Mouse (Mus musculus): ENCODE data around the gene Ap3d1. TPM values are rescaled to one million over a fixed set of nuclear protein-coding genes. Genes with fewer than 3 reads are reported as not detected.

The Ap3d1 gene
- polyA plus RNA-seq, 1 experiment from 2014 or later = 41.3 TPM

DNA sequence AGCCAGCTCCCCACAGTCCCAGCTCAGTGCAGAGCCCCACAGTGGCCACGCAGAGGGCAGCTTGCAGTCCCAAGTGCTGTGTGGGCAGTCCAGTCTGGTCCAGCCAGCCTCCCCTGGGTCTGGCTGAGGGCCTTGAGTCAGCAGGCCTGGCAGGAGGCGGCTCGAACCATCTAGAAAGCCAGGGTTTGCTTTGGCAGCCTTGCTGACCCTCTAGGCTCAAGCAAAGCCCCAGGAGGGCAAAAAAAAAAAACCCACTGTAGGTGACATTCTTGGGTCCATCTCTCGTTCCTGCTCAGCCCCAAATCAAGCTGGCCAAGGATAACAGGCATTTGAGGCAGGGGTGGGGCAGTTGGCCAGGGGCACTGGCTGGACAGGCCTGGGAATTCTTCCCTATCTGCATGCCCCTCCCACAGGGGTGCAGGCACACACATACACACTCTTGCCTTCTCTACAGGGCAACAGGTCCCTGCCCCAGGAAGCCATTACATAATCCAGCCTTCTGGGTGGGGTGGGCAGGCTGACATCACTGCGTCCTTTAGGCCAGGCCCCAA, 67.8 kb downstream of the Ap3d1 start:
- WGBS = 43% methylated on average over 5 of the region's 5 CpGs
- Histone ChIP-seq H3K9ac (ENCODE audit: low read depth, low read length) (0 out of 2 replicates have a peak overlapping the region, but pooled peaks have one; percentile 3), H3K27ac (ENCODE audit: low read depth, low read length) (peak overlapping the region; percentile 35; the same call in 1 of the 2 replicates), H3K4me2 (replicated peaks; ENCODE audit: low read depth) (peak overlapping the region; percentile 91), H3K9me3 (ENCODE audit: control insufficient read depth) (no peaks in the 10 kb centered on the region), H3K4me1 (replicated peaks; ENCODE audit: control insufficient read depth, insufficient read depth, low read length) (peaks cover 25% of the 10 kb centered on the region), H3K36me3 (ENCODE audit: control insufficient read depth, insufficient read depth) (peaks cover 36% of the 10 kb centered on the region), H3K27me3 (replicated peaks; ENCODE audit: control insufficient read depth, insufficient read depth, low read length) (no peaks in the 10 kb centered on the region), H3K4me3 (ENCODE audit: low read depth, low read length) (peak overlapping the region; percentile 80; the same call in 1 of the 2 replicates)
- TF ChIP-seq CTCF (IDR thresholded peaks at IDR 0.05; ENCODE audit: low read depth) = no peak
- no peak for ATAC-seq

- H3K36me3 ChIP-seq (ENCODE audit: control insufficient read depth, insufficient read depth) = peaks cover 41% of the 10 kb centered on the region
- no peaks in the 10 kb centered on the region for H3K9me3 ChIP-seq (ENCODE audit: control insufficient read depth)
- H3K4me1 ChIP-seq (replicated peaks; ENCODE audit: control insufficient read depth, insufficient read depth, low read length) = peaks cover 20% of the 10 kb centered on the region
- H3K27ac ChIP-seq (ENCODE audit: low read depth, low read length) = peak overlapping the region; percentile 35; the same call in 1 of the 2 replicates
- TF ChIP-seq CTCF (IDR thresholded peaks at IDR 0.05; ENCODE audit: low read depth) = no peak
- peak overlapping the region; percentile 3; the same call in 1 of the 2 replicates for H3K9ac ChIP-seq (ENCODE audit: low read depth, low read length)
- no peak for ATAC-seq
- no peaks in the 10 kb centered on the region for H3K27me3 ChIP-seq (replicated peaks; ENCODE audit: control insufficient read depth, insufficient read depth, low read length)
- peak overlapping the region; percentile 91 for H3K4me2 ChIP-seq (replicated peaks; ENCODE audit: low read depth)
- WGBS = 39% methylated on average over 3 of the region's 3 CpGs
- no peak overlapping the region for H3K4me3 ChIP-seq (ENCODE audit: low read depth, low read length)
Observed at GRCm38 (mm10) chr10:80673690-80674089, 68.4 kb downstream of the Ap3d1 start.

DNA sequence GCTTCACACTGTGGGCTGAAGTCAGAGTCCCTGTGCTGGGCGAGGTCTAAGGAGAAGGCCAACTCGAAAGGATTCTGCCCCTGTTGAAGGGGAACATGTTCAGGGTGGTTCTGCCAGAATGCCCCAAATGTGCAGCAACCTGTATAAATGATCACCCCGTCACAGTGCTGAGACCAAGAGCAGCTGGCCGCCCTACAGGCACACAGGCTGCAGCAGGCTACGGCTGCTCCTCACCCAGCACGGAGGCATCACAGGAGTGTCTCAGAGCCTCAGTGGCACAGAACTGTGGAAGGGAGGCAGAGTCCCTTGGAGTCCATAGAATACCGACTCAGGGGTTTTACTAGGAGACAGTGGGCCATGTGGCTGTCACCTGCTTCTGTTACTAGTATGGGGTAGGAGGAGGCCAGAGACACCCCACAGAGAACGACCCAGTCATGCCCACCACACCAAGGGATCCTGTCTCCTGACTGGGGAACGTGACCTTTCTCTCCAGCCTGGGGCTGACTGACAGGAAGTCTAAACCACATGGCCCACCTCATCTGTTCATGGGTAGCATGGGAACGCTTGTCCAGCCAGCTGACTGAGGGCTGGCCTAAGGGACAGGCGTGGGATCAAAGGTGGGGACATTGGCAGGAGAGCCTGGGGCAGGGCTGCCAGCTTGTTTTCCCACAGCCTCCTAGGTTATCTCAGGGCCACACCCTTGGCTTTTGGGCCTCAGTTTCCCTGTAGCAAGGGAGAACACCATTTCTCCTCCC, 70.0 kb downstream of the Ap3d1 start:
- peaks cover 15% of the 10 kb centered on the region for H3K4me1 ChIP-seq (replicated peaks; ENCODE audit: control insufficient read depth, insufficient read depth, low read length)
- peaks cover 57% of the 10 kb centered on the region for H3K36me3 ChIP-seq (ENCODE audit: control insufficient read depth, insufficient read depth)
- H3K9ac ChIP-seq (ENCODE audit: low read depth, low read length) = no peak overlapping the region

GRCm38 (mm10) chr10:80671251-80671650, 70.8 kb downstream of the Ap3d1 start:
- Histone ChIP-seq H3K4me1 (replicated peaks; ENCODE audit: control insufficient read depth, insufficient read depth, low read length) (peaks cover 15% of the 10 kb centered on the region), H3K36me3 (ENCODE audit: control insufficient read depth, insufficient read depth) (peaks cover 65% of the 10 kb centered on the region), H3K9ac (ENCODE audit: low read depth, low read length) (no peak overlapping the region), H3K27ac (ENCODE audit: low read depth, low read length) (no peak overlapping the region), H3K4me2 (replicated peaks; ENCODE audit: low read depth) (no peak overlapping the region), H3K9me3 (ENCODE audit: control insufficient read depth) (no peaks in the 10 kb centered on the region), H3K4me3 (ENCODE audit: low read depth, low read length) (no peak overlapping the region), H3K27me3 (replicated peaks; ENCODE audit: control insufficient read depth, insufficient read depth, low read length) (no peaks in the 10 kb centered on the region)
- ATAC-seq = no peak
- no peak for TF ChIP-seq CTCF (IDR thresholded peaks at IDR 0.05; ENCODE audit: low read depth)
- 95% methylated on average over 4 of the region's 4 CpGs for WGBS

More for the DNA sequence above, 70.0 kb downstream of the Ap3d1 start:
- TF ChIP-seq CTCF (IDR thresholded peaks at IDR 0.05; ENCODE audit: low read depth) = no peak
- ATAC-seq = no peak
- Histone ChIP-seq H3K4me2 (replicated peaks; ENCODE audit: low read depth) (no peak overlapping the region; the same call in 1 of the 2 replicates), H3K27me3 (replicated peaks; ENCODE audit: control insufficient read depth, insufficient read depth, low read length) (no peaks in the 10 kb centered on the region), H3K4me3 (ENCODE audit: low read depth, low read length) (no peak overlapping the region), H3K27ac (ENCODE audit: low read depth, low read length) (no peak overlapping the region), H3K9me3 (ENCODE audit: control insufficient read depth) (no peaks in the 10 kb centered on the region)
- 79% methylated on average over 11 of the region's 11 CpGs for WGBS

DNA sequence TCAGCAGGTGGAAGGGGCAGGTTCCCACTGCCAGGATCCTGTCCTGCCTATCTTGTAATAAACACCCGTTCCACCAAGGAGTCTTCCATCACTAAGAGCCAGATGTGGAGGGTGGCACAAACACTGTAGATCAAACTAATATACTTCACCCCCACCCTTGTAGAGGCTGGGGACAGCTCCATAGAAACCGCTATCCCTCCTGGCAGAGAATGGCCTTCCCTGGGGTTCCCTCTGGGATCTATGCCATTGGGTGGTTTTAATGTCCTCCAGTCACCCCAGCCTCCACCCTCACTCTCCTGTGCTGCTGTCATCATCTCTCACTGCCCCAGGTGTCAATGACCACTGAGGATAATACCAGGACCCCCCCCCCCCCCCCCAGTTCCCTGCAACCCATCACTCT, 71.5 kb downstream of the Ap3d1 start:
- ATAC-seq = no peak
- H3K4me2 ChIP-seq (replicated peaks; ENCODE audit: low read depth) = no peak overlapping the region
- H3K27ac ChIP-seq (ENCODE audit: low read depth, low read length) = no peak overlapping the region
- no peak overlapping the region for H3K4me3 ChIP-seq (ENCODE audit: low read depth, low read length)
- TF ChIP-seq CTCF (IDR thresholded peaks at IDR 0.05; ENCODE audit: low read depth) = no peak
- no peaks in the 10 kb centered on the region for H3K9me3 ChIP-seq (ENCODE audit: control insufficient read depth)
- H3K36me3 ChIP-seq (ENCODE audit: control insufficient read depth, insufficient read depth) = peaks cover 69% of the 10 kb centered on the region
- no peak overlapping the region for H3K9ac ChIP-seq (ENCODE audit: low read depth, low read length)
- H3K27me3 ChIP-seq (replicated peaks; ENCODE audit: control insufficient read depth, insufficient read depth, low read length) = no peaks in the 10 kb centered on the region
- 93% methylated on average over 2 of the region's 2 CpGs for WGBS
- peaks cover 15% of the 10 kb centered on the region for H3K4me1 ChIP-seq (replicated peaks; ENCODE audit: control insufficient read depth, insufficient read depth, low read length)

DNA sequence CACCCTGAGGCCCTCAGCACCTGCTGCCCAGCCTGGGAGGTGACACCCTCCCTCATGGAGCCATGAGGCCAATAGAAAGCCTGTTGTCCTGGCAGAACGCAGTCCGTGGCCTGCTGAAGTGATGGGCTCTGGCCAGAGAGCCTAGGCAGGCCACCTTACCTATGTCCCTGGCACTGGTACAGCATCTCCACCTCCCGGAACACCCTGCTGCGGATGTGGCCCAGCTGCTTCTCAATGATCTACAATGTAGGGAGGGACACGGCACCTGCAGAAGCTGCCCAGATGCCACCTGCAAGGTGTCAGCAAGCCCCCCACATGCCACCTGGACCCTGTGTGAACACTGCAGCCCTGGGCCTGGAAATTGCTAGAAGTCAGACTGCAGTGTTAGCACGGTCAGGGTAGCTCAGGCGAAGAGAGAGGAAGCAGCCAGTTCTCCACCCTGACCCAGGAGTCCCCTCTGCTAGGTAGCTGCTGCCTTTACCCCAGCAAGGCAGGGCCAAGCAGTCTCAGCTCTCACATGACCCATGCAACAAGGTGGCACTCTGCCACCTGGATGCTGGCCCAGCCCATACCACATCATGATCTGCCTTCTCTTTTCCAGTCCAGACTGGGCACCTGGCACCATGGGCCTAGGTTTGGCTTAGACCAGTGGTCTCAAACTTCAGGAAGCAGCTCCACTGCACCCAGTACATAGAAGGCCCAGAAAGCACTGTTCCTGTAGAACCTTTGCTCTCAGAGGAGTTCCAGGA, 72.2 kb downstream of the Ap3d1 start:
- H3K9ac ChIP-seq (ENCODE audit: low read depth, low read length) = no peak overlapping the region
- H3K27me3 ChIP-seq (replicated peaks; ENCODE audit: control insufficient read depth, insufficient read depth, low read length) = no peaks in the 10 kb centered on the region
- no peak for TF ChIP-seq CTCF (IDR thresholded peaks at IDR 0.05; ENCODE audit: low read depth)
- WGBS = 92% methylated on average over 7 of the region's 7 CpGs
- H3K4me1 ChIP-seq (replicated peaks; ENCODE audit: control insufficient read depth, insufficient read depth, low read length) = peaks cover 15% of the 10 kb centered on the region
- H3K4me3 ChIP-seq (ENCODE audit: low read depth, low read length) = no peak overlapping the region
- peak overlapping the region; percentile 15 for H3K27ac ChIP-seq (ENCODE audit: low read depth, low read length)
- no peak overlapping the region for H3K4me2 ChIP-seq (replicated peaks; ENCODE audit: low read depth)
- H3K36me3 ChIP-seq (ENCODE audit: control insufficient read depth, insufficient read depth) = peaks cover 69% of the 10 kb centered on the region
- no peak for ATAC-seq
- no peaks in the 10 kb centered on the region for H3K9me3 ChIP-seq (ENCODE audit: control insufficient read depth)

Measured in intestine, postnatal 0 days (tissue).